Comparison of ENCODE assay signal across 7 mouse cellular contexts in the genomic region with DNA sequence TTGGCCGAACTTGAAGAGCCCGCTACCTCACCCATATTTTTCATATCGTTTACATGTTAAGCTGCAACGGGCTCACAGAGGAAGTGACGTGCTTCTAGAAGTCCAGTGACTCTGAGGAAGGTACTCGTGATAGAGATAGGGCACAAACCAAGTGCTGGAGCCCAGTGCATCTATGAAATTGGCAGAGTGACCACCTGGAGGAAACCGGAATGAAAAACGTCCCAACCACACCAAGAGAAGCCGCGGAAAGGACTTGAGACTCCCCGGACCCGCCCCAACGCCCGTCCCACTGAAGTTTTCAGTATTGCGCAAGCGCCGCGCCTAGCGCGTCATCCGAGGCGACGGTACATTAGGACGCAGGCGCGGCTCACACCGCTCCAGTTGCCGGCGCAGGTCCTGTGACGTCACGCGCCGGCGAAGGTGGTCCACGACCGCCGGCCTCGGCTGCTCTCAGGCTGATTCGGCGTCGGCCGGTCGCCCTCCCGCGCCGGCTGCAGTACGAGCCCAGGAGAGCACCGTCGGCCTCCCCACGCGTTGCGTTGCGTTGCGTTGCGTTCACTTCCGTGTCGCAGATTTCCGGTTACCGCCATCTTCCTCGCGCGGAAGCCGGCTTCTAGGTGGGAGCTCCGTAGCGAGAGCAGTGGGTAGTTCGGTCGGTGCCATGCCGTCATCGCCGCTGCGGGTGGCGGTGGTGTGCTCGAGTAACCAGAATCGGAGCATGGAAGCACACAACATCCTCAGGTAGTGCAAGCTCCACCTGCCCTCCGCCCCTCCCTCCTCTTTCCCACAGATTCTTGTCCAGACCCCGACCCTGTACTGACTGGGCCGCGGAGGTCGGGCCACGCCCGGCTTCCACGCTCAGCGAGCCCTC. TPM values are rescaled to one million over a fixed set of nuclear protein-coding genes. Genes with fewer than 3 reads are reported as not detected.
DNase-seq lines count a peak whose midpoint lies in the region; ATAC-seq lines count a peak whose summit lies in the region.

Gene Ssu72, plus strand, starts transcription at position 80 of the 871 bp plus-strand sequence.

- peak; percentile 95 for ATAC-seq in embryonic facial prominence, embryonic 11.5 days (replicated peaks; ENCODE audit: insufficient number of reproducible peaks, low FRiP score, low TSS enrichment, low read depth)
- ATAC-seq in limb, embryonic 11.5 days (ENCODE audit: insufficient number of reproducible peaks, low FRiP score, low TSS enrichment, low read depth): peak; percentile 96
- peak; percentile 97 for ATAC-seq in midbrain, embryonic 14.5 days (ENCODE audit: low FRiP score, low TSS enrichment)

- peak within 1 kb of the TSS; percentile 87 for H3K27ac ChIP-seq in embryonic facial prominence, embryonic 11.5 days (replicated peaks; ENCODE audit: low read depth, low read length)
- peak within 1 kb of the TSS; percentile 88 for H3K27ac ChIP-seq in limb, embryonic 11.5 days (replicated peaks; ENCODE audit: low read depth, low read length)
- H3K27ac ChIP-seq in midbrain, embryonic 14.5 days (replicated peaks; ENCODE audit: low read depth, low read length): peak within 1 kb of the TSS; percentile 94

- peak within 1 kb of the TSS; percentile 85 for H3K9ac ChIP-seq in embryonic facial prominence, embryonic 11.5 days (replicated peaks; ENCODE audit: low read length)
- H3K9ac ChIP-seq in limb, embryonic 11.5 days (ENCODE audit: low read length): peak within 1 kb of the TSS; percentile 84
- peak within 1 kb of the TSS; percentile 82 for H3K9ac ChIP-seq in midbrain, embryonic 14.5 days (replicated peaks; ENCODE audit: low read length)

- H3K4me3 ChIP-seq in embryonic facial prominence, embryonic 11.5 days (ENCODE audit: low read depth, low read length): peak within 1 kb of the TSS; percentile 92
- H3K4me3 ChIP-seq in limb, embryonic 11.5 days (ENCODE audit: low read depth, low read length): peak within 1 kb of the TSS; percentile 61
- peak within 1 kb of the TSS; percentile 94 for H3K4me3 ChIP-seq in midbrain, embryonic 14.5 days (replicated peaks; ENCODE audit: low read depth, low read length)

- H3K36me3 ChIP-seq in embryonic facial prominence, embryonic 11.5 days (replicated peaks; ENCODE audit: control insufficient read depth, insufficient read depth, low read depth, low read length): no peaks in the 10 kb centered on the region; the same call in 1 of the 2 replicates
- no peaks in the 10 kb centered on the region for H3K36me3 ChIP-seq in limb, embryonic 11.5 days (ENCODE audit: control insufficient read depth, insufficient read depth, low read length)
- no peaks in the 10 kb centered on the region for H3K36me3 ChIP-seq in midbrain, embryonic 14.5 days (ENCODE audit: control insufficient read depth, insufficient read depth, low read length)

- H3K4me2 ChIP-seq in embryonic facial prominence, embryonic 11.5 days (ENCODE audit: low read depth, low read length): peak within 1 kb of the TSS; percentile 84
- H3K4me2 ChIP-seq in limb, embryonic 11.5 days (ENCODE audit: low read depth, severe bottlenecking): peak within 1 kb of the TSS; percentile 81
- peak within 1 kb of the TSS; percentile 75 for H3K4me2 ChIP-seq in midbrain, embryonic 14.5 days (ENCODE audit: low read length)

- peak; percentile 95 for DNase-seq in adrenal gland, postnatal 14 days
- peak; percentile 96 for DNase-seq in embryonic facial prominence, embryonic 11.5 days (ENCODE audit: low spot score)
- DNase-seq in heart, adult 11 months: peak; percentile 99
- DNase-seq in kidney, adult 18-20 months: peak; percentile 98
- peak; percentile 94 for DNase-seq in limb, embryonic 11.5 days (ENCODE audit: low spot score)
- DNase-seq in midbrain, embryonic 14.5 days: peak; percentile 99
- DNase-seq in spleen, adult 18-20 months: peak; percentile 86 to 94

- WGBS in embryonic facial prominence, embryonic 11.5 days: under 1% methylated on average over 79 of the region's 83 CpGs
- WGBS in limb, embryonic 11.5 days: under 1% methylated on average over 83 of the region's 83 CpGs
- WGBS in midbrain, embryonic 14.5 days: under 1% methylated on average over 83 of the region's 83 CpGs

- H3K27me3 ChIP-seq in embryonic facial prominence, embryonic 11.5 days (ENCODE audit: control insufficient read depth, insufficient read depth, low read length): no peaks in the 10 kb centered on the region
- no peaks in the 10 kb centered on the region for H3K27me3 ChIP-seq in limb, embryonic 11.5 days (ENCODE audit: control insufficient read depth, insufficient read depth, low read length)
- H3K27me3 ChIP-seq in midbrain, embryonic 14.5 days (ENCODE audit: control insufficient read depth, insufficient read depth, low read length): no peaks in the 10 kb centered on the region

- no peaks in the 10 kb centered on the region for H3K9me3 ChIP-seq in embryonic facial prominence, embryonic 11.5 days (replicated peaks; ENCODE audit: control insufficient read depth, low read length)
- no peaks in the 10 kb centered on the region for H3K9me3 ChIP-seq in limb, embryonic 11.5 days (ENCODE audit: control insufficient read depth, low read length)
- no peaks in the 10 kb centered on the region for H3K9me3 ChIP-seq in midbrain, embryonic 14.5 days (ENCODE audit: control insufficient read depth, low read length)

- no peaks in the 10 kb centered on the region for H3K4me1 ChIP-seq in embryonic facial prominence, embryonic 11.5 days (ENCODE audit: control insufficient read depth, insufficient read depth, low read length)
- H3K4me1 ChIP-seq in limb, embryonic 11.5 days (ENCODE audit: control insufficient read depth, insufficient read depth, low read length): no peaks in the 10 kb centered on the region
- H3K4me1 ChIP-seq in midbrain, embryonic 14.5 days (ENCODE audit: control insufficient read depth, insufficient read depth, low read length): peaks cover 17% of the 10 kb centered on the region

RNA-seq across cellular contexts. Expression of gene Ssu72, which starts in this region (rescaled TPM):
- 94.3 and 97.0 TPM in 2 replicates for total RNA-seq in adrenal gland, postnatal 14 days (2021)
- 147 and 151 TPM in 2 replicates for polyA plus RNA-seq in embryonic facial prominence, embryonic 11.5 days (2014; fragmentation: Nextera tagmentation; extraction: Ambion mirVana)
- 145 and 147 TPM in 2 replicates for polyA plus RNA-seq in limb, embryonic 11.5 days (2014; fragmentation: Nextera tagmentation; extraction: Ambion mirVana)
- 162 and 177 TPM in 2 replicates for polyA plus RNA-seq in midbrain, embryonic 14.5 days (2014; fragmentation: Nextera tagmentation; extraction: Ambion mirVana)

Comparison
In these comparisons a context has a peak if more than half of its experiments do, and no peak if none do; other contexts are left out.
1. Peak in every context shown above with its lines: DNase-seq, ATAC-seq, H3K4me3 ChIP-seq and H3K27ac ChIP-seq.